Mouse (Mus musculus) adrenal gland, postnatal 10 days (tissue): Measurements from ENCODE around the gene Tlr5. TPM values are rescaled to one million over a fixed set of nuclear protein-coding genes. Genes with fewer than 3 reads are reported as not detected.

Source experiments
- DNase-seq: peaks from one replicate; pipeline ENCODE4 v3.0.0; 2021; ENCODE audit warnings: mixed read lengths
- total RNA-seq, 2 experiments: library from RNA; stranded (reverse); gene quantifications; 2 replicates each; pipeline ENCODE4 v1.2.3; 2021

The Tlr5 gene
- total RNA-seq, 2 experiments from 2014 or later = 1.6 to 2.4 TPM

DNA sequence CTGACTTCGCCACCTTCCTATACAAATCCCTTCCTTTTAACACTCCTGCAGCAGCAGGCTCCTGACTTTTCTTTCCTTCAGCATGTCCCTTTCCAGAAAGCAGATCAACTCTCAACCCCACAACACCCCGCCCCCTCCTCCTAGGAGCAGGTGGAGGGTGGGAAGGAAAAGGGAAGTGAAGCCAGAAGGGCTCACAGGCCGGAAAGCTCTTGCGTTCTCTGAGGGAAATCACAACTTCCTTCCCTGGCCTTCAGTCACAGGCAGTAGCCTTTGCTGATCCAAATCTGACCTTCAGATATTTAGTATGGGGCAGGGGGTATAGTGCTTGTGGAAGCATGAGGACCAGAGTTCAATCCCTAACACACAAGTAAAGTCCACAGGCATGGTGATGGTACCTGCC, 921 bp upstream of the Tlr5 start:
- peak; percentile 17 for DNase-seq

DNA sequence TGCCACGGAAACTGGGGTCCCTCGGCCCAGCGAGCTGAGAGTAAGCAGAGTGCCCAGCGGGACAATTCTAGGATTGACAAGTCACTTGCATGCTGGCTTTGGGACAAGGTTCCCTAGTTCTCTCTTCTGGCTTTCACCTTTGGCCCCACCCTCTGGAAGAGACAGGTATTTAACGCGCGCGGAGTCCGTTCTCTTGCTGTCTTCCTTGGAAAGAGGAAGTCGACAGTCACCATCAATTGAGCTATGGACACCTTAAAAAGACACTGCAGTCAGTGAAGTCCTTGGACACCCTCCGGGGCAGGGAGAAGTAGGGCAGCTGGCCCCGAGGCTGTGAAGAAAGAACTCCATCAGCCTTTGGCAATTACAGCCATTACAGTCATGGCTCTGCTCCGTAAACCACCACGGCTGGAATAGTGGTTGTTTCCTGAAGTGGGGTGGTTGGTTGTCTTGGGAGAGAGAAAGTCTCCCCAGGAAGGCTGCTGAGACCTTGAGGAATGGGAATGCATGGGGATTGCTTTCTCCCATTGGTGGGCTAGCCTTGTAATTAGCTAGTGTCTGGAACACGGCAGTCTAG, 546 bp downstream of the Tlr5 start:
- DNase-seq = no peak

DNA sequence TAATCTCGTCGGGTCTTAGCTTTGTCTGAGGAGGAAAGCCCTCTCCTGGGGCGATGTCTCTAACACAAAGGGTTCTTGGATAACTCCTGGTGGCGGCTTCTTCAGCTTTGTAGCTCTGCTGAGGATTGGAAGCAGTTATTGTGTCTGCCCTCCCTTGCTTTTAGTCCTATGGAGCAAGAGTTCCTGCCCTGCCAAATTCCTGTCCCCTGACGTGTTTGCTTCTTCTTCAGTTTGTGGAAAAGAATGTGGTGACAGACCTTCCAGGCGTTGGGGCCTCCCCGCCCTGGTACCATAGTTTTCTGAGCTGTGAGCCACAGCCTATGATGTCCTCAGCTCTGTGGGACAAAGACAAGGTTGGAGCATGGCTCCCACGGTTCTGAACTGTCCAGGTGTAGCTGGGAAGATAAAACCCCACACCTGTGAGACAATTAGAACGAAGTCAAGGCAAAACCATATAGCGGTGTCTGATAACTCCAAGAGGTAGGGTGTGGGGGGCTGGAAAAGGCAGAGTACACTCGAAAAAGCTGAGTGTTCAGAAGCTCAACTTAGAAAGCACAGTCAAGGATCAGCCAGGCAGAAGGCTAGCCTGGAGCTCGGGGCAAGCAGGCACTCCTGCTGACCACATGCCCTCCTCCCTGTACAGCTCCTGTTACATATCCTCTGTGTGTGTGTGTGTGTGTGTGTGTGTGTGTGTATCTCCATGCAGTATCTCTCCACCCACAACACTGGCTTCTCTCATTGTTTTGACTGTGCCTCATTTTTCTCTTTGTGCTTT, 1.8 kb downstream of the Tlr5 start:
- no peak for DNase-seq

DNA sequence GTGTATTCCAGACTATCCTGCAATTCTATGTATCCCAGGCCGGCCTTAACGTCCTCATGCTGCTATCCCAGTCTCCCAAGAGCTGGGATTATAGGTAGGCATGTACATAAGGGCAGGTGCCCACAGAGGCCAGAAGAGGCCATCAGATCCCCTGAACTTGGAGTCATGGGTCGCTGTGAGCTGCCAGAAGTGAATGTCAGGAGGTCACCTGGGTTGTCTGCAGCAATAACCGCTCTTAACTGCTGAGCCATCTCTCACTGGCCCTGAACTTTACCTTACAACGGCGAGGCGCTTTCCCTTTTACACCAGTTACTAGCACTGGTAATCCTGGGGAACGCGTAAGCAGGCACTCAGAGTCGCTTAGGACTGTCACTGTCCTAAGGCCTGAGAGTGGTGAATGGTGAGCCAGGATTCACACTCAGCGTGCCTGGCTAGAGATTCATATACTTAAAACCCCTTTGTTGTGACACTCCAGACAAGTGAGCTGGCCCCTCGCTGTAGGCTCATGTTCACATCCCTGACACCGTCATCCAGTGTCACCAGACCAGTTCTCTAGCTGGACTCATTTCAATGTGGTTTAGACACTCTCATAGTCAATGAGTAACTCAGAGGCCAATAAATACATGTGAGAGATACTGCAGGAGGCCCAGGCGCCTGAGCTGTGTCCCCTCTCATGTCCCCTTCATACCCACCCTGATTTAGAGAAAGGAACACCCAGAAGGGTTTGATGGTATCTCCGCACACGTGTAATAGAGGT, 2.6 kb downstream of the Tlr5 start:
- DNase-seq = no peak

DNA sequence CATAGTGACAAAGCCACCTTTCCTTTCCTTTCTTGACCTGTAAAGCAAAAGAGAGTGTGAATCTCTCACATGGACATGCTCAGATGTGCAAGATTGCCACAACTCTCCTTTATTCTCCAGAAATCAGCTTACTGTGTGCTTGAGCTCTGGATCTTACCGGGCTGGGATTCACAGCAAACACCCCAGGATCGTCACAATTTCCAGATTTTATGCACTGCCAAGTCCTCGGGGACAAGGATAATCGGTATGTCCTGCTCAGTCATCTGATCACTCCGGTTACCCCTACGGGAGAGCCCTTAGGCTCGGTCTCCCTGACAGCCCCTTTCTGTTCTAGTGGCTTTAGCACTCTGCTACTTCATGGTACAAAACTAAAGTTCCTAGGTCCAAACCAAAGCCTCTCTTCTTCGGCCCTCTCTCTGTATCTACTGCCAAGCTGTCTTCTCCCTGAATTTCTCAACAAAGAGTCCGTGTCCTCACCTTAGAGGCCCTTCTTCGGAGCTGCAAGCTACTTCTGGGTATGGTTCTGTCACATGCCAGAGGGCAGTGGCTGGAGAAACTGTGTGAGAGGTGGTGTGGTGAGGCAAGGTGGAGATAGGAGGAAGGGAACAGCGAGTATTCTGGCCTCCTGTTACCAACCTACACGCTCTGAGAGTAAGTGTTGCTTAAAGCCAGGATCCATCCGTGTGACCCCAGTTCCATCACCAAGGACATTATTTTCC, 3.4 kb downstream of the Tlr5 start:
- DNase-seq = peak; percentile 14

DNA sequence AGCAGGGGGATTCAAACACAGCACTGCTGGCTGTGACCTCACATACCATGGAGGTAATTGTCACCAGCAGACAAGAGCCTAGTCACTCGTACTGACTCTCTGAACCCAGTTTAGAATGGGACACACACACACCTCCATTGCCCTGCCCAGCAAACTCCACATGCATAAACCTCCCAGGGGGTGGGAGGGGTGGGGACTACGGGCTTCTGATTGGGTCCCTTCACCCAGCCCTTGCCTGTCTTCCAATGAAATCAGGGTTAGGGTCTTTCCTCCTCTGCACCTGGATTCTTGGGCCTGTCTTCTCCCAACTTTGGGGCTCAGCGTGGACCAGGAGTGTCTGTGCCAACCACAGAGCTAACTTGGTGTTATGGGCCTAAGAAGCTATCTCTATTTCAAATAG, 4.2 kb downstream of the Tlr5 start:
- no peak for DNase-seq

DNA sequence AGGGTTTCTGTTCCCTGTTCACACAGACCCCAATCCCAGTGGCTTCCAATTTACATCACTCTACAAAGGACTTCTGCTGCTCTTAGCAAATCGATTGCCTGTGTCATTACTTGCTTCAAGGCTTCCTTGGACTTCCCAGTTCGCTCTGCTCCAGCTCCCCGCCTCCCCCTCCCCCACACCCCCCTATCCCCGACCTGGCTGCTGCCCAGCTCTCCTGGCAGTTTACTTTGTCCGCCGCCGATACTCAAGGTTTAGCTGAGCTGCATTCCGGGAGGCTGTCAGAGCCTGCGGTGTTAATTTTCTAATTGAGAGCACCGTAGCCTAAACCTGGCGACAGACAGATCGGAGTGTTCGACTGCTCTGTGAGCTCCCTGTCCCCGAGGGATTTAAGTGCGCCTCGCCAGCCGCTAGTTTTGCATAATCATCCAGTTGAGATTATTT, 4.7 kb downstream of the Tlr5 start:
- peak; percentile 60 for DNase-seq

DNA sequence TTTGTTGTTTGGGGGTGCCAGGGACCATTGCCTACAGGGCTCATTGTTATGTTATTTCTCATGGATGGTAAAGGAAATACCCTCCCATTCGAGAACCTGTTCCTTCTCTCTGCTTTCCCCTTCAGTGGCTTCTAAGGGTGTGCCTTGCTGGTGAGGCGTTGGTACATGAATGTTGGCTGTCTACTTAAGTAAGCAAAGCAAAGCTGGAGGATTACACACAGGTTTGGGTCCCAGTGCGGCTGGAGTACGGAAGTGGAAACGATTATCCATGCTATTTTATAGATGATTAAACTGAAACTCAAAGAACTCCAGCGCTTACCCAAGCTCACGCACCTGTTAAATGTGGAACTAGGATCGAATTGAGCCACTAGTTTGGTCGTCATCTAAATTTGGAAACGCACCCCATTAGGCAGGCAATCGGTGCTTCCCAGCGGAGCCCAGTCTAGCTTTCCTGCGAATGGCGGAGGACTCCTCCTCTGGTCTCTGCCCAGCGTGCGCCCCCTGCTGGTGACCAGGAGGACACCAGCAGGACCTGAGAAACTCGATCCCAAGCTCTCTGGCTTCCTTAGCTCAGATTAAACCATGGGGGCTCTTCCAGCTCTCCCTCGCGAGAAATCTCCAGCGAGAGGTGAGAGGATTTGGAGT, 5.3 kb downstream of the Tlr5 start:
- DNase-seq = peak; percentile 93

DNA sequence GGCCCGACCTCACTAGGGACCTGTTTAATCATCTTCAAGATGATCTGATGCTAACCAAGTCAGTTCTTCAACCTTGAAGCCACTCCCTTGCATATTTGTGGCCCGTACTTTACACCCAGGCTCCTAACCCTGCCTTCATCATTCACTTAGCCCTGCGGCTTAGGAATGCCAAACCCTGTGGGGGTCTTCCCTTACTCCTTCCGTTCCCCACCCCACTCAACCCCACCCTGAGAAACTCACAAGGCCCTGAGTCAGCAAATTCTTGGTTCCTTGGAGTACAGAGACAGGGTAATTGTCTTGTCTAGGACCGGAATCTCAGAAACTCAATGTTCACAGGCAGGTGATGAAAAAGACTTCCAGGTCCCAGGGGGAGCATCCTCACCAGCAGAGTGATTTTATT, 6.5 kb downstream of the Tlr5 start:
- no peak for DNase-seq

DNA sequence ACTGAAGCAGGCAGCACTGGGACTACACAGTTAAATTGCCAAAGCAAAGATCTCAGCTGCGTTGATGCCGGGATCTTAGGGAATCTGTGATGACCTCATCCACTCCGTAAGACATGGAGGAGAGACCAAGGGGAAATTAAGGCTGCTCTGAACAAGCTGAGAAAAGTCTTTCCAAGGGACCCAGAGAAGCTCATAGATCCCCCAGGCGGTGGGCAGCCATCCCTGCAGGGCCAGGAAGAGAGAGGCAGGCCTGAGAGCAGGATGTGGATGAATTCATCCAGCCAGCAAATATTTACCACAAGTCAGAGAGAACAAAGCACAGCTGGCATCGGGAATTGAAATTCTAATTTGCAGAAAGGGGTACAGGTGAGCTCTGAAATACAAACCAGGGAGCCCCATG, 8.7 kb downstream of the Tlr5 start:
- no peak for DNase-seq

DNA sequence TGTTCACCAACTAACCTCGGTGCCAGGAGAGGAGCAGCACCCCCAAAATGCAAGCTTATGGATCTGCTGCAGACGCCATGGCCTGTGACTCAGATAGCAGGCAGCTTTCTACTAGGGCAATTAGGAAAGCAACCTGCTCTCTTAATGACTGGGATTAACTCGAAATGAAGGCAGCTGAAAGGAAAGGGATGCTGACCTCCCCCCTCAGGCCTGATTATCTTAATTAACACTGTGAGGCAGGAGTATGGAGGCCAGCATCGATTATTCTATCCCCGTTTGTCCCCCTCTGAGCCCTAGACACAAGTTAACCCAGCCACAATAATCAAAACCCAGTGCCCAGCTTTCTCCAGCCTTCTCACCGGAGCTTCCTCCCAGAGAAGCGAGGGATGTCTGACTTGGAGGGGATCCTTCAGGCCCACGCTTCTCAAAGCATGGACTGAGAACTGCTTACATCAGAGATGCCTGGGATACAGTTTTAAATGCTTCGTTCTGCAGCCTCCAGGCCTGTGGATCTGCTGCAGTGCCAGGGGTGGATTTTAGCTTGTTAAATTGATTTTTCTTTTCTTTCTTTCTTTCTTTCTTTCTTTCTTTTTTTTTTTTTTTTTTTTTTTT, 10.4 kb downstream of the Tlr5 start:
- DNase-seq = no peak

DNA sequence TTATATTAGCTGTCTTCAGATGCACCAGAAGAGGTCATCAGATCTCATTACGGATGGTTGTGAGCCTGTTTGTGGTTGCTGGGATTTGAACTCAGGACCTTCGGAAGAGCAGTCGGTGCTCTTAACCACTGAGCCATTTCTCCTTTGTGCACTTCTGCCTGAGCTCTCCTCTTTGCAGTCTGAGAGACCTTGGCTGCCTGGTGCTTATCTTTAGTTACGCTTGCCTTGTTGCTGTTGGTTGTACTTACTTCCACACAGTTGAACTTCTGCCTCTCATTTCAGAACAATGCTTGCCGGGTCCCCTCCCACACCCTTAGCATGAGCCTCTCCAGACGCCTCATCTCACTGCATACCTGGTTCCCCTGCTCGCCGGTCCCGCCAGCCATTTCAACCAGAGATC, 14.1 kb downstream of the Tlr5 start:
- DNase-seq = no peak

DNA sequence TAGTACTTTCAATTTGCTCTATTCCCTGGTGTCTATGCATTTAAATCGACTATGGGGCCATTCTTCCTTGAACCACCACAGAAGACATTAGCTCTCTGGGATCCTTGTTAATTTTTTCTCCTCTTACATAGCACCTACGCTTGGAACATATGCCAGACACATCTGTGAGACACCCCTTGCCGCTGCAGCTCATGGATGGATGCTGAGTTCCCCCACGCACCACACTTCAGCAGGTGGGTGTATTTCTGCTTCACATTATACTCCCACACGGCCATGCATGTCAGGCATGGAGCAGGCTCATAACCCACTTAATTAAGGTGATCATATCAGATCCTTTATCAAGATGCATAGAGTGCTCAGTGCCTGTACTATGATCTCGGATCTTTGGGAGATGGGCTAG, 17.7 kb downstream of the Tlr5 start:
- DNase-seq = no peak

DNA sequence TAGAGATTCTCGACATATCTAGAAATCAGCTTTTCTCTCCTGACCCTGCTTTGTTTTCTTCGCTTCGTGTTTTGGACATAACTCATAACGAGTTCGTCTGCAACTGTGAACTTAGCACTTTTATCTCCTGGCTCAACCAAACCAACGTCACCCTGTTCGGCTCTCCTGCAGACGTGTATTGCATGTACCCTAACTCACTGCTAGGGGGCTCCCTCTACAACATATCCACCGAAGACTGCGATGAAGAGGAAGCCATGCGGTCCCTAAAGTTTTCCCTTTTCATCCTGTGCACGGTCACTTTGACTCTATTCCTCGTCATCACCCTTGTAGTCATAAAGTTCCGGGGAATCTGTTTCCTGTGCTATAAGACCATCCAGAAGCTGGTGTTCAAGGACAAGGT, 20.2 kb downstream of the Tlr5 start:
- no peak for DNase-seq

DNA sequence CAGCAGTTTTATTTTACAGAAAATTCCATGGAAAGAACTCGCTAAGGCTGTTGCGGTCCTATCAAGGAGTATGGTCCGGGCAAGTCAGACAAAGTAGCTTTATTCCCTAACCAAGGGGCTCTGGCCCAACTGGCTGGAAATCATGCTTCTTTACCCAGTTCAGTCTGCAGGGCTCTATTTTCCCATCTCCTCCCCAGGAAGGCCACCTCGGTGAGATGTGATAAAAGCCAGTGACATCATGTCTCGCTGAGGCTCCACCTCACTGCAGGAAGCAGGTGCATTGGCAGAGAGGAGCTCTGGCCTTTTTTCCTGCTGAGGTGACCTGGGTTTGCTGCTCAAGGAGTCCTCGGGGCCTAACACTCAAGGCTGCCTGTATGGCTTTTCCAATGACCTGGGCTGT, 26.1 kb downstream of the Tlr5 start:
- no peak for DNase-seq

DNA sequence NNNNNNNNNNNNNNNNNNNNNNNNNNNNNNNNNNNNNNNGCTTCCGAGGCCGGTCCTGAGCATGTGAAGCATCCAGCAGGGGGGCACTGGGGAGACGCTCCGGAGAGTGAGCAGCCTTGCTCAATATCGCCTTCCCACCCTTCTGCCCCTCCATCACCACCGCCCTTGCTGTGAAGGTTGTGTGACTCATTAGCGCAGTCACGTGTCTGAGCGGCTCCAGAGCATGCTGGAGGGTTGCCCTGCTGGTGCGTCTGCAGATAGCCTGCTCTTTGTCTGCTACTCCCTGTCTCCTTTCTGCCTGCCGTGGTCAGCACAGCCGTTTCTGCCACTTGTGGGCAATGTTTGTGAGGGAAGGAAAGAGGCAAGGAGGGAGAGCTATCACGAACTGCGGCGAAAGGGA, 28.4 kb downstream of the Tlr5 start:
- peak; percentile 93 for DNase-seq

DNA sequence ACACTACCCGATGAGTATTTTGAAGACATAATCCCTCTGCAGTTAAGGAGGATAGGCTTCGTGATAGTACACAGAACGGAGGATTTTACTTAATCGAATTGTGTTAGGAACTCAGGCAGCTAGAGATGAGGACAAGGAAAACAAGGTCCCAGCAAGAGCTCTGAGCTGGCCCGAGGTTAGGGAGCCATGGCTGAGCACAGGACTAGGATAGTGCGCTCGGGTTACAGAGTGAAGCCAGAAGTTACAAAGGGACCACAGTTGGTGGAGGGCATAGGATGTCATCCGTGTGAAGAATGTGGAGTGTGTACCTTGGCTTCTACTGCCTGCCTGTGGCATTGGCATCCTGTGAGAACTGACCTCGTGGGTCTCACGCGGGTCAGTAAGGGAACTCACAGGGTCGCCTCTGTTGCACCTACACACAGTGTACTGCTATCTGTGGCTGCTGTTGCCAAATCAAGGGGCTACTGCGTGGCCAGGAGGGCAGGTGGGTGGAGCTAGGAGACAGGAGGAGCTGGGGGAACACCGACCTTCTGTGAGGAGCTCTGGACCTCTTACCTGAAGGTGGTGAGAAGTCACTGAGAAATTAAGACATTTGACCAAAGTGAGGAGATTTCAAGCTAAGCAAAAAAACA, 29.0 kb downstream of the Tlr5 start:
- no peak for DNase-seq

DNA sequence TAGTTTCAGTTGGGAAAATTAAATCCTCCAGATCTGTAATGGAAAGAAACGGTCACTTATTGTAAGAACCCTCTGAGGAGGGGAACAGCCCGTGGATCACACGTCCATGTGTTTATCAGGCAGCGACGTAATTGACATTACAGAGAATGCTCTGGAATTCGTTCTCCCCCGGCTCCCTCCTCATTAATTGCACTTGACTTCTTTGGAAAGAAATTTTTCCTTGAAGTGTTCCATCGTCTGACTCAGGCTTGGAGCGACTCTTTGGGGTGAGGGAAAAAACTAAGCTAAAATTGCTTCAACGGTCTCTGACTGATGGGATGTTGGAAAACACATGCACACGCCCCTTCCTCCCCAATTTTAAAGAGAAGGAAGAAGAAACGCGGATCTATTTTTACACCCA, 31.7 kb downstream of the Tlr5 start:
- DNase-seq = no peak

DNA sequence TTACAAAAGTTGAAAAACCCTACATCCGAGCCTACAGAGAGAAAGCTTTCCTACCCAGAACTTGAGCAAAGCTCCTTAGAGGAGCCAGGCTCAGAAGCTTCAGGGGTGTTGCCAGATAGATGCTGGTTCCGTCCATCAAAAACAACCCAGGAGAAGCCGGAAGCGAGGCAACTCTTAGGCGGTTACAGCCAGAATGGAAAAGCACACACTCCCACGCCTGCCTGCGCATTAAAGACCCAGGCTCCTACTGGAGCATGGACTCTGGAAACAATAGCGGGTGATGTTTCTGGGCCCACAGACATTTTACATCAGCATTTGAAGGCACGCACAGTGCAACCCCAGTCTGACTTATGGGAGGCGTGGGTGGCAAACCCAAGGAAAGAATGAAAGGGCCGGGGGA, 32.2 kb downstream of the Tlr5 start:
- DNase-seq = no peak

DNA sequence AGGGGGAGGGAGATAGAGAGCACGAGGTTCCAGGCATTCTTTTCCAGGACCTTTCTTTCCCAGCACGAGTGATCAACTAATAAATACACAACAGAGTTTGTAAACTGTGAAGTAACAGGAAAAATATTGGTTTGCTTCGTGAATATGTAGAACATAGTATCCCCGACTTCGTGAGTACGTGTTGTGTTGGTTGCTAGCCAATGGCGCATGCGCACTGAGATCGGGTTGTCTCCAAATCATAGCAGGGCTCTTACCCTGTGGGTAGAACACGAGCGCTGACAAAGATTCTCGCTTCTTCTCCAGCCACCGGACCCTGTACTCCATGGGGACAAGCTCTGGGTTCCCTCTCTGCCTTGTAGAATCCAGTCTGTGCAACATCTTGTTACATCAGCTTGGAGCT, 33.2 kb downstream of the Tlr5 start:
- no peak for DNase-seq

DNA sequence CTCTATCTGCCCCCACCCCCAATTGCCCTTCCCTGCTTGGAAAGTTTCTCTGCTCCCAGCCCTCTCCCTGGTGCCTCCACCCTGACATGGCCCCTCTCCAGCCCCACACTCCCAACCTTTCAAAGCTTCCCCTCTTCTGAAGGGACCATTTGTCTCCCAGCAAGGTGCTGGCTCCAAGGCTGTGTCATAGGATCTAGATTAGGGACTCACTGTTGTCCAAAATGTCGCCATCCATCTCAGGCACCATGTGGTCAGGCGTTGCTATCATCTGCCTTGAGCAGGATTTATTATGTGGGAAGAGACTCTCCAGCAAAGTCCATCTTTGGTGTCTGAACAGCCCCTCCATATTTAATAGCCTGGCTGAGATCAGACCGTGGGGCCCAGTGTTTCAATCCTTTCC, 34.1 kb downstream of the Tlr5 start:
- DNase-seq = no peak
